ENCODE assay signal across 8 mouse cellular contexts in the genomic region with DNA sequence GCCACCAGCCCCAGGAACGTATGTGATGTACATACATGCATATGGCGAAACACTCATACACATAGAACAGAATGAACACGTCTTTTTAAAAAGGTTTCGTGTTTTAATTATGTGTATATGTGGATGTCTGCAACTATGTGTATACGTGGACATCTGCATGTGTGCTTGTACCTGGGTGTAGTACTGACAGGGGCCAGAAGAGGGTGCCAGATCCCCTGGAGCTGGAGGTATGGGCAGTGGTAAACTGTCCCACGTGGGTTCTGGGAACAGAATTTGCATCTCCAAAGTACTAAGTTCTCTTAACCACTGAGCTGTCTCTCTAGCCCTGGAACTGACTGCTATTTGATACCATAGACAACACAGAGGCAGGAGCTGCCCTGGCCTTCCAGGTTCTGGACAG. TPM values are rescaled to one million over a fixed set of nuclear protein-coding genes. Genes with fewer than 3 reads are reported as not detected.
DNase-seq lines count a peak whose midpoint lies in the region; ATAC-seq lines count a peak whose summit lies in the region.

No protein-coding gene starts in this region.

- H3K4me3 ChIP-seq in forebrain, embryonic 11.5 days (ENCODE audit: low read depth, low read length), result no peak overlapping the region
- H3K4me3 ChIP-seq in forebrain, embryonic 13.5 days, result no peak overlapping the region
- no peak overlapping the region for H3K4me3 ChIP-seq in midbrain, embryonic 11.5 days (ENCODE audit: low read depth, low read length)
- no peak overlapping the region for H3K4me3 ChIP-seq in midbrain, embryonic 13.5 days (replicated peaks)
- H3K4me3 ChIP-seq in liver, embryonic 13.5 days (replicated peaks), result no peak overlapping the region

- H3K9me3 ChIP-seq in forebrain, embryonic 11.5 days (ENCODE audit: control insufficient read depth, low read length), result no peaks in the 10 kb centered on the region
- H3K9me3 ChIP-seq in forebrain, embryonic 13.5 days (replicated peaks), result no peaks in the 10 kb centered on the region
- no peaks in the 10 kb centered on the region for H3K9me3 ChIP-seq in midbrain, embryonic 11.5 days (ENCODE audit: control insufficient read depth, low read length)
- no peaks in the 10 kb centered on the region for H3K9me3 ChIP-seq in midbrain, embryonic 13.5 days
- no peaks in the 10 kb centered on the region for H3K9me3 ChIP-seq in liver, embryonic 13.5 days (replicated peaks)

- ATAC-seq in forebrain, embryonic 11.5 days (replicated peaks; ENCODE audit: low FRiP score), result no peak
- no peak for ATAC-seq in forebrain, embryonic 13.5 days
- ATAC-seq in midbrain, embryonic 11.5 days (ENCODE audit: low FRiP score), result no peak
- no peak for ATAC-seq in midbrain, embryonic 13.5 days
- no peak for ATAC-seq in liver, embryonic 13.5 days (ENCODE audit: low read depth)

- no peak overlapping the region for H3K9ac ChIP-seq in forebrain, embryonic 11.5 days (ENCODE audit: low read length)
- no peak overlapping the region for H3K9ac ChIP-seq in forebrain, embryonic 13.5 days
- H3K9ac ChIP-seq in midbrain, embryonic 11.5 days (ENCODE audit: low read length), result no peak overlapping the region
- H3K9ac ChIP-seq in midbrain, embryonic 13.5 days (replicated peaks), result no peak overlapping the region
- no peak overlapping the region for H3K9ac ChIP-seq in liver, embryonic 13.5 days

- no peaks in the 10 kb centered on the region for H3K4me1 ChIP-seq in forebrain, embryonic 11.5 days (replicated peaks; ENCODE audit: control insufficient read depth, insufficient read depth, low read length)
- H3K4me1 ChIP-seq in forebrain, embryonic 13.5 days, result no peaks in the 10 kb centered on the region
- H3K4me1 ChIP-seq in midbrain, embryonic 11.5 days (ENCODE audit: control insufficient read depth, insufficient read depth, low read length), result no peaks in the 10 kb centered on the region
- no peaks in the 10 kb centered on the region for H3K4me1 ChIP-seq in midbrain, embryonic 13.5 days (replicated peaks)
- peaks cover 39% of the 10 kb centered on the region for H3K4me1 ChIP-seq in liver, embryonic 13.5 days (replicated peaks)

- 73% methylated on average over 6 of the region's 6 CpGs for WGBS in forebrain, embryonic 11.5 days
- 68% methylated on average over 6 of the region's 6 CpGs for WGBS in forebrain, embryonic 13.5 days
- 69% methylated on average over 6 of the region's 6 CpGs for WGBS in midbrain, embryonic 11.5 days
- 71% methylated on average over 6 of the region's 6 CpGs for WGBS in midbrain, embryonic 13.5 days
- WGBS in liver, embryonic 13.5 days (ENCODE audit: insufficient replicate concordance), result 61% methylated on average over 6 of the region's 6 CpGs

- no peaks in the 10 kb centered on the region for H3K36me3 ChIP-seq in forebrain, embryonic 11.5 days (ENCODE audit: control insufficient read depth, insufficient read depth, low read length)
- no peaks in the 10 kb centered on the region for H3K36me3 ChIP-seq in forebrain, embryonic 13.5 days (ENCODE audit: poor library complexity, severe bottlenecking)
- H3K36me3 ChIP-seq in midbrain, embryonic 11.5 days (ENCODE audit: control insufficient read depth, insufficient read depth, low read length), result no peaks in the 10 kb centered on the region
- no peaks in the 10 kb centered on the region for H3K36me3 ChIP-seq in midbrain, embryonic 13.5 days
- H3K36me3 ChIP-seq in liver, embryonic 13.5 days, result no peaks in the 10 kb centered on the region

- H3K27me3 ChIP-seq in forebrain, embryonic 11.5 days (ENCODE audit: control insufficient read depth, insufficient read depth, low read length), result no peaks in the 10 kb centered on the region
- H3K27me3 ChIP-seq in forebrain, embryonic 13.5 days, result no peaks in the 10 kb centered on the region
- H3K27me3 ChIP-seq in midbrain, embryonic 11.5 days (ENCODE audit: control insufficient read depth, insufficient read depth, low read length), result no peaks in the 10 kb centered on the region
- H3K27me3 ChIP-seq in midbrain, embryonic 13.5 days, result no peaks in the 10 kb centered on the region
- no peaks in the 10 kb centered on the region for H3K27me3 ChIP-seq in liver, embryonic 13.5 days

- DNase-seq in forebrain, embryonic 11.5 days (ENCODE audit: low spot score), result peak; percentile 70
- peak; percentile 85 for DNase-seq in midbrain, embryonic 11.5 days (ENCODE audit: low spot score, missing footprints)
- DNase-seq in c-Kit-positive CD71-positive TER-119-positive erythroid progenitor cells, embryonic 14.5 days (ENCODE audit: low spot score), result peak; percentile 56
- peak; percentile 56 for DNase-seq in liver, embryonic 13.5 days
- peak; percentile 86 for DNase-seq in thymus, postnatal 4 days
- no peak for DNase-seq in layer of hippocampus, postnatal 14 days (ENCODE audit: low spot score in 2 of 2)

- H3K4me2 ChIP-seq in forebrain, embryonic 11.5 days (ENCODE audit: low read depth, low read length, severe bottlenecking), result no peak overlapping the region
- no peak overlapping the region for H3K4me2 ChIP-seq in forebrain, embryonic 13.5 days
- no peak overlapping the region for H3K4me2 ChIP-seq in midbrain, embryonic 11.5 days
- H3K4me2 ChIP-seq in midbrain, embryonic 13.5 days (replicated peaks), result no peak overlapping the region
- no peak overlapping the region for H3K4me2 ChIP-seq in liver, embryonic 13.5 days

- H3K27ac ChIP-seq in forebrain, embryonic 11.5 days (ENCODE audit: low read depth, low read length), result no peak overlapping the region
- H3K27ac ChIP-seq in forebrain, embryonic 13.5 days, result no peak overlapping the region
- no peak overlapping the region for H3K27ac ChIP-seq in midbrain, embryonic 11.5 days (ENCODE audit: low read depth, low read length)
- no peak overlapping the region for H3K27ac ChIP-seq in midbrain, embryonic 13.5 days
- no peak overlapping the region for H3K27ac ChIP-seq in liver, embryonic 13.5 days

RNA-seq across cellular contexts. Expression of gene Cd2, which starts 30.4 kb away (rescaled TPM):
- polyA plus RNA-seq in forebrain, embryonic 11.5 days (2014; fragmentation: Nextera tagmentation; extraction: Ambion mirVana), result not detected in 2 replicates
- not detected in 2 replicates for polyA plus RNA-seq in forebrain, embryonic 13.5 days (2015; fragmentation: Nextera tagmentation; extraction: Ambion mirVana)
- 0.28 TPM in 1 of 2 replicates, not detected in the other for polyA plus RNA-seq in midbrain, embryonic 11.5 days (2014; fragmentation: Nextera tagmentation; extraction: Ambion mirVana)
- polyA plus RNA-seq in midbrain, embryonic 13.5 days (2015; fragmentation: Nextera tagmentation; extraction: Ambion mirVana), result 0.13 TPM in 1 of 2 replicates, not detected in the other
- polyA plus RNA-seq in liver, embryonic 13.5 days (2015; fragmentation: Nextera tagmentation; extraction: Ambion mirVana), result not detected in 2 replicates
- total RNA-seq in layer of hippocampus, postnatal 14 days (2021), result not detected

RNA-seq across cellular contexts. Expression of gene Igsf3, which starts 58.8 kb away (rescaled TPM):
- polyA plus RNA-seq in forebrain, embryonic 11.5 days (2014; fragmentation: Nextera tagmentation; extraction: Ambion mirVana), result 19.1 and 19.3 TPM in 2 replicates
- 39.7 and 42.2 TPM in 2 replicates for polyA plus RNA-seq in forebrain, embryonic 13.5 days (2015; fragmentation: Nextera tagmentation; extraction: Ambion mirVana)
- 19.8 and 20.8 TPM in 2 replicates for polyA plus RNA-seq in midbrain, embryonic 11.5 days (2014; fragmentation: Nextera tagmentation; extraction: Ambion mirVana)
- polyA plus RNA-seq in midbrain, embryonic 13.5 days (2015; fragmentation: Nextera tagmentation; extraction: Ambion mirVana), result 75.5 and 79.1 TPM in 2 replicates
- 6.4 and 7.5 TPM in 2 replicates for polyA plus RNA-seq in liver, embryonic 13.5 days (2015; fragmentation: Nextera tagmentation; extraction: Ambion mirVana)
- 10 to 100 TPM; 33.2 to 35.5 TPM for total RNA-seq in layer of hippocampus, postnatal 14 days (2021)

Comparison
In these comparisons a context has a peak if more than half of its experiments do, and no peak if none do; other contexts are left out.
1. DNase-seq: peak in forebrain, embryonic 11.5 days (single experiment), midbrain, embryonic 11.5 days (single experiment), c-Kit-positive CD71-positive TER-119-positive erythroid progenitor cells, embryonic 14.5 days (single experiment), liver, embryonic 13.5 days (single experiment) and thymus, postnatal 4 days (single experiment); none in layer of hippocampus, postnatal 14 days (0 of 2).